Mouse (Mus musculus) testis, adult 2 months (tissue): Measurements from ENCODE around the gene Cfap73. TPM values are rescaled to one million over a fixed set of nuclear protein-coding genes. Genes with fewer than 3 reads are reported as not detected.

Source experiments
- H3K27ac ChIP-seq: fragments of 200-500 bp; 2 replicates; pipeline ENCODE4 v1.5.1; 2012; ENCODE audit warnings: low read depth, low read length; ENCODE audit not compliant: control insufficient read depth, insufficient read depth
- H3K27me3 ChIP-seq: fragments of 200-500 bp; 2 replicates; pipeline ENCODE4 v1.6.1; 2012; ENCODE audit warnings: mild to moderate bottlenecking, low read length, moderate library complexity; ENCODE audit not compliant: control insufficient read depth, insufficient read depth
- H3K36me3 ChIP-seq: fragments of 200-500 bp; 2 replicates; pipeline ENCODE4 v1.6.1; 2012; ENCODE audit warnings: mild to moderate bottlenecking, low read length; ENCODE audit not compliant: control insufficient read depth, insufficient read depth
- H3K4me1 ChIP-seq: fragments of 200-500 bp; 2 replicates; pipeline ENCODE4 v1.6.1; 2012; ENCODE audit warnings: low read length; ENCODE audit not compliant: control insufficient read depth, insufficient read depth
- H3K4me3 ChIP-seq: fragments of 200-500 bp; 2 replicates; pipeline ENCODE4 v1.5.1; 2012; ENCODE audit warnings: low read depth, mild to moderate bottlenecking, low read length, moderate library complexity, mixed read lengths; ENCODE audit not compliant: control insufficient read depth
- CTCF ChIP-seq: fragments of 200-500 bp; IDR thresholded peaks from 2 replicates; pipeline ENCODE4 v1.5.1; 2012; ENCODE audit warnings: low read depth, mild to moderate bottlenecking, inconsistent platforms, low read length, moderate library complexity; ENCODE audit not compliant: control insufficient read depth, insufficient read depth, insufficient replicate concordance
- POLR2A ChIP-seq: fragments of 200-500 bp; IDR thresholded peaks from 2 replicates; pipeline ENCODE4 v1.6.1; 2012; ENCODE audit warnings: low read depth, mild to moderate bottlenecking, inconsistent platforms, low read length, moderate library complexity; ENCODE audit not compliant: control insufficient read depth
- polyA plus RNA-seq: library from polyadenylated mRNA; depleted of rRNA; stranded (reverse); fragments of >200 nt; gene quantifications from 2 replicates; pipeline ENCODE4 v1.2.3, GENCODE M21; 2012

Cfap73 gene
- polyA plus RNA-seq, 1 experiment = 6.4 TPM

DNA sequence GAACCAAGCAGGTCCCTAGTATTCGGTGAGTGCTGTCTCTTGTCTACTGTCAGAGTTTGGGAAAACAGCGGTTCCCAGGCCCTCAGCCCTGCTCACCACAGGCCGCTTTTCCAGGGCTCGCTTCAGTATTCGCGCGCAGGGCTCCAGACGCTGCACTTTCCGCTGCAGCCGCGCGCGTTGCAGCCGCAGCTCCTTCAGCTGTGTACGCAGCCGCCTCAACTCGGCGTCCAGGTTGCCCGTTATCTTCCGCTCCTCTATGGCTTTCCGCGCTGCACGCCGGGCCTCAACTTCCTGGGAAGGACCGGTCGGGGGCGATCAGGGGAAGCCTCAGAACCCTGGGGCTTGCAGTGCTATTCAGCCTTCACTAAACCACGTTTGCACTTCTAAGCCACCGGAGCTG is 2.9 kb downstream of the Cfap73 start:
- Histone ChIP-seq H3K4me3 (peak overlapping the region; percentile 87), H3K27me3 (no peaks in the 10 kb centered on the region), H3K36me3 (no peaks in the 10 kb centered on the region), H3K27ac (no peak overlapping the region), H3K4me1 (peaks cover 32% of the 10 kb centered on the region)
- TF ChIP-seq CTCF = no peak
- TF ChIP-seq POLR2A = no peak

DNA sequence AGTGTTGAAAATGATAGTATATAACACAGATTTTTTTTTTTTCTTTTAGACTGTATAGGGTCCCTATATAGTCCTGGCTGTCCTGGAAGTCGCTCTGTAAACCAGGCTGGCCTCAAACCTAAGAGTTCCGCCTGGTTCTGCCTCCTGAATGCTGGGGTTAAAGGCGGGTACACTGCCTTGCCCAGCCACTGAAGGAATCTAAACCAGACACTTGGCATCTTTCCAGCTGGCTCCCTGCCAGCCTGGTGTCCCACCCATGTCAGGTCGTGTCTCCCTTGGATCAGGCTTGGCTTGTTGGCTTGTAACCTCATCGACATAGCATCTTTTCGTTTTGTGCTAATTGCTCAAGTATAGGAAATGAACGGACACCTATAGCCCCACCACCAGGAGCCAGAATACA is 5.4 kb downstream of the Cfap73 start:
- Histone ChIP-seq H3K27me3 (no peaks in the 10 kb centered on the region), H3K4me1 (peaks cover 32% of the 10 kb centered on the region), H3K36me3 (no peaks in the 10 kb centered on the region; the same call in 1 of the 2 replicates), H3K27ac (no peak overlapping the region), H3K4me3 (peak overlapping the region; percentile 87)
- TF ChIP-seq CTCF (no peak), POLR2A (no peak)

- no peaks in the 10 kb centered on the region; the same call in 1 of the 2 replicates for H3K36me3 ChIP-seq
- no peak for TF ChIP-seq POLR2A
- TF ChIP-seq CTCF = no peak
- no peak overlapping the region for H3K27ac ChIP-seq
Measured at GRCm38 (mm10) chr5:120627515-120628300, 6.3 kb downstream of the Cfap73 start.

GRCm38 (mm10) chr5:120626399-120626798 is 7.6 kb downstream of the Cfap73 start:
- H3K27me3 ChIP-seq = no peaks in the 10 kb centered on the region
- H3K27ac ChIP-seq = no peak overlapping the region
- H3K36me3 ChIP-seq = no peaks in the 10 kb centered on the region; the same call in 1 of the 2 replicates
- TF ChIP-seq POLR2A = no peak
- TF ChIP-seq CTCF = no peak
- H3K4me1 ChIP-seq = peaks cover 29% of the 10 kb centered on the region
- no peak overlapping the region; the same call in 1 of the 2 replicates for H3K4me3 ChIP-seq

More at GRCm38 (mm10) chr5:120627515-120628300, 6.3 kb downstream of the Cfap73 start:
- no peaks in the 10 kb centered on the region for H3K27me3 ChIP-seq
- no peak overlapping the region for H3K4me3 ChIP-seq
- H3K4me1 ChIP-seq = peaks cover 32% of the 10 kb centered on the region

DNA sequence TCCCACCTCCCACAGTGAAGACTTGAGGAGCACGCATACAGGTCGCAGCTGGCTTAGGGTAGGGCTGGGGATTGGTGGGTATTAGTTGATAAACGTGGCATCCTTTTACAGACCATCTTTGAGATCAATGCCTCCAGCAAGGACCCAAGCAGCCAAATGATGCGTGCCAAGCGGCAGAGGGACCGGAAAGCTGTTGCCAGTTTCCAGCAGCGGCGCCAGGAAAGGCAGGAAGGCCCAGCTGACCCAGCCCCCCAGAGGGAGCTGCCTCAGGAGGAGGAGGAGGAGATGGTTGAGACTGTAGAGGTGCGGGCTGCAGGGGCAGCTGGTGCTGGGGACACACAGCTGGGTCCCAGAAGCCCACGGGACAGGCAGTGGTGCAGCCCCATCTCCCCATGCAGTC is 9.6 kb downstream of the Cfap73 start:
- Histone ChIP-seq H3K27me3 (no peaks in the 10 kb centered on the region), H3K4me3 (no peak overlapping the region), H3K36me3 (no peaks in the 10 kb centered on the region; the same call in 1 of the 2 replicates), H3K4me1 (peaks cover 21% of the 10 kb centered on the region), H3K27ac (no peak overlapping the region)
- TF ChIP-seq POLR2A = no peak

- Histone ChIP-seq H3K27ac (no peak overlapping the region), H3K27me3 (no peaks in the 10 kb centered on the region), H3K4me1 (peaks cover 16% of the 10 kb centered on the region), H3K4me3 (no peak overlapping the region), H3K36me3 (peaks cover 2% of the 10 kb centered on the region)
- TF ChIP-seq CTCF (no peak), POLR2A (no peak)
Measured at GRCm38 (mm10) chr5:120622198-120622851, 11.7 kb downstream of the Cfap73 start.

GRCm38 (mm10) chr5:120621846-120622197 is 12.2 kb downstream of the Cfap73 start:
- no peak overlapping the region for H3K27ac ChIP-seq
- H3K4me3 ChIP-seq = no peak overlapping the region
- H3K4me1 ChIP-seq = peaks cover 11% of the 10 kb centered on the region
- peaks cover 2% of the 10 kb centered on the region for H3K36me3 ChIP-seq
- H3K27me3 ChIP-seq = no peaks in the 10 kb centered on the region
- no peak for TF ChIP-seq CTCF
- no peak for TF ChIP-seq POLR2A
